Mouse (Mus musculus): ENCODE measurements around the gene Trim40.

Gene Trim40

DNA sequence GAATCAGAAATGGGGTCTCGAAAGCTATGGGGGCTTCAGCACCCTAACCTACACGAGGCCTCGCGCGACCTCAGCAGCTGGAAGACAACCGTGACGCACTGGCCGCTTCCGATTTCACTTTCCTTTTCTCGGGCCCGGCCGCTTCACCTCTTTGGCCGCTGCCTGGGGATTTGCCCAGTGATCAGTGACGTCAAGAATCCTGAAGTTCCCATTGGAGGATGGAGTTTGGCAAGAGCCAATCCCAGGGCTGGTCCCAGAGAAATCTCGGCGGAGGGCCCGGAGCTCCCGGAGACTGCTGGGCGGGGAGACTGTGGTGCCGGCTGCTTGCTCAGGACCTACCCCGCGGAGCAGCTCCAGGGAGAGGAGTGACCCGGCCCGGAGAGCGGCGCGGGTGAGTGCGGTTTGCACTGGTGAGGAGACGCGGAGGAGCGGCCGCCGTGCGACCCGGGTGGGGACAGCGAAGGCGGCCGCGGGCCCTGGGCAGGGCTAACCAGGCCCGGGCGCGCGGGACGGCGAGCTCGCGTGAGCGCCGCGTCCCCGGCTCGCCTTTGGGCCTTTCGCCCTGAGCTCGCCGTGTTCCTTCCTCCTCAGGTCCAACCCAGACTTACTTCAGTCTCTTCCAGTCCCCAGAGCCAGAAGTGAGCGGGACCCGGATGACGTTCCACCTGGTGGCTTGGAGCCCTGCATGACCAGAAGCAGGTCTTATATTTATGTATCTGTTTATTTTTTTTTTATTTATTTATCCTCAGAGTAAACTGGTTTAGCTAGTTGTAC lies 52.9 kb downstream of the Trim40 start, which contains the start of gene Trim26:
Gene Trim26 (plus strand): TSS at position 261 of the 774 bp plus-strand sequence.
- DNase-seq, result peak; percentile 95

DNA sequence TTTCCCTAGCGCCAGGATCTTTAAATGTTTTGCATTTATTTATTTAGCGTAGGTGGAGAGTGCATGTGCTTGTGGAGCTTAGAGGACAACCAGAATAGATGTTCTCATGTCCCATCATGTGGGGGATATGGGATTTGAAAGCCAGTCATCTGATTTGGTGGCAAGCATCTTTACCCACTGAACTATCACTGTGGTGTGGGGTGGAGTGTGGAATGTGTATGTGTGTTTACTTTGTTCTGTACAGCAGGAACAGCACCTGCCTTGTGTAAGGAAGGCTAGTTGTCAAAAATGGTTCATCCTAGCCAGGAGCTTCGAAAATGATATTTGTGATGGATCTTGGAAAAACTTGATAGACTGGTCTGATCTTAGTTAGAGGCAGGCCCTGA lies 53.5 kb downstream of the Trim40 start:
- DNase-seq, result no peak

DNA sequence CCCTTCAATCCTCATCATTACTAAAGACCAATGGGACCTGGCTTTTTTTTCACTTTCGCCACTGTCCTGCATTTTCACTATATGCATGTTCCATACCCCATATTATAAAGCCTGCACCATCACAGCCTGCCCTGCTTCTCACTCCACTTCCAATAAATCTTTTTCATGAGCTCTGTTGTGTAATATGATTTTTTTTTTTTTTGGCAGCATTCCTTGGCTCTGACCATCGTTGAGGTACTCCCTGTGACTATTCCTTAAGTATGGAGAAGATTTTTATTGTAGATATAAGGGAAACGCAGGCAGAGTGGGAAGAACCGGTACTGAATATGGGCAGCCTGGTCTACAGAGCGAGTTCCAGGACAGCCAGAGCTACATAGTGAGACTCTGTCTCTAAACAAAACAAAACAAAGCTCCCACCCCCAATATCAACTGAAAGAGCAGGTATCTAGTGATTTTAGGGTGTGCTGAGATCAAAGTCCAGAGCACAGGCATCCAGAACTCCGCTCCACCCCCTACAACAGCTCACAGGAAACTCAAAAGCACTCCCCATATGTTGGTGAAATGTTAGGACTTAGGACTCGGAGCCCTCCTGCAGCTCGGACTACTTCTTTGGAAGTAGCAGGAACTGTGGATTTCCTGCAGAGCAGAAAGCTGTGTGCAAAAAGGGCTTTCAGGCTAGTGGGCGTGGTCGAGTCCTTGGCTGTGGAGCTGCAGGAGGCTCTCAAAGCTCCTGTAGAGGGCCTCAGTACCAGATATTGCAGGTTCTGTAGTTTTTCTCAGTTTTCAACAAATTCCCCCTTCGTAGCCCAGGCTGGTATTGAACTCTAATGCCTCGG lies 54.1 kb downstream of the Trim40 start:
- peak; percentile 81 for DNase-seq

DNA sequence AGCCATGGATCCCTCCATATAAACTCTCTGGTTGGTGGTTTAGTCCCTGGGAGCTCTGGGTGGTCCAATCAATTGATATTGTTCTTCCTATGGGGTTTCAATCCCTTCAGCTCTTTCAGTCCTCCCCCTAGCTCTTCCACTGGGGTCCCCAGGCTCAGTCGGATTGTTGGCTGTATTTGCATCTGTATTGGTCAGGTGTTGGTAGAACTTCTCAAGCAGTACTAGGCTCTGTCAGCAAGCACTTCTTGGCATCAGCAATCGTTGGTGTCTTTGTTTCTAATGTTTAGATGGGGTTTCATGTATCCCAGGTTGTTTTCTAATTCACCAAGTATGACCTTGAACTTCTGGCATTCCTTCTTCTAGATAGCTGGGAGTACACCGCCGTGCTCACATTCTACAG lies 57.2 kb downstream of the Trim40 start:
- DNase-seq, result no peak

All from liver (tissue).